Mouse (Mus musculus) heart, postnatal 10 days (tissue): Measurements from ENCODE around the gene Ensa. TPM values are rescaled to one million over a fixed set of nuclear protein-coding genes. Genes with fewer than 3 reads are reported as not detected.
A peak's percentile ranks its signal among the peaks of the same experiment; 100 is the strongest.

Experiments used
- DNase-seq, 2 experiments: peaks; one replicate each; pipeline ENCODE4 v3.0.0; 2021
- intact Hi-C: fragments of 180-260 bp; cut with DNase I; formaldehyde crosslinking; loops from one replicate; pipeline ENCODE4 v1.15.1; 2025
- total RNA-seq, 2 experiments: library from RNA; stranded (reverse); gene quantifications; 2 replicates each; pipeline ENCODE4 v1.2.3; 2021

Ensa gene
- total RNA-seq, 2 experiments from 2014 or later: 61.4 to 63.6 TPM

DNA sequence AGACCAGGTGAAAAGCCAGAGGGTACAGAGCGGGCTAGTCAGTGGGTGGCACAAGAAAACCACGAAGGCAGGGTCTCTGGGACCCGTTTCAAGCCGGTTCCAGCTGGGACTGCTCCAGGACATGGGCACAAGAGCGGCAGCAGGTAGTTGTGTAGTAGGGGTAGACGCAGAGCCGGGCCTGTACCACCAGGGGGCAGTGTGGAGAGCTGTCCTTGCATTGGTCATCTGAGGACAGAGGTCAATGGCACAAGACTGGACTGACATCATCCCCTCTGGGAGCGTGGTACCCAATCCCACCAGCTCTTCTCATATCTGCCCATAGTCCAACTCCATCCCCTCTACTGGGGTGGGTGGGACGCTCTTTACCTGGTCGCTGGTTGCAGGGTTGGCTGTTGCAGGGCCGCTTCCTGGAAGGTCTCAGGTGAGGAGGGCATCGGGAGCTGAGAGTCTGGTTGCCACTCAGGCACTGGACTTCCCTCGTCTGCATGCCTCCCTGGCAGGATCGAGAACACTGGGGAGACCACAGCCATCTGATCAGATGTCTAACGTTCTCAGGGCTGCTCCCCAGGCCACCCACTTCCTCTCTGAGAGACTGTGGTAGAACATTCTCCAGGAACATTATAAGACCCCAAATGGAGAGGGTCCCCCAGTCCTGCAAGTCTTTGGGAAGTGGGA is 52.1 kb downstream of the Ensa start:
- DNase-seq: peak; percentile 90 to 94
- intact Hi-C loops: loop anchor here (1.0 to 5.0 kb wide), 2 partner anchors 44 to 95 kb away; no protein-coding TSS in a partner anchor

DNA sequence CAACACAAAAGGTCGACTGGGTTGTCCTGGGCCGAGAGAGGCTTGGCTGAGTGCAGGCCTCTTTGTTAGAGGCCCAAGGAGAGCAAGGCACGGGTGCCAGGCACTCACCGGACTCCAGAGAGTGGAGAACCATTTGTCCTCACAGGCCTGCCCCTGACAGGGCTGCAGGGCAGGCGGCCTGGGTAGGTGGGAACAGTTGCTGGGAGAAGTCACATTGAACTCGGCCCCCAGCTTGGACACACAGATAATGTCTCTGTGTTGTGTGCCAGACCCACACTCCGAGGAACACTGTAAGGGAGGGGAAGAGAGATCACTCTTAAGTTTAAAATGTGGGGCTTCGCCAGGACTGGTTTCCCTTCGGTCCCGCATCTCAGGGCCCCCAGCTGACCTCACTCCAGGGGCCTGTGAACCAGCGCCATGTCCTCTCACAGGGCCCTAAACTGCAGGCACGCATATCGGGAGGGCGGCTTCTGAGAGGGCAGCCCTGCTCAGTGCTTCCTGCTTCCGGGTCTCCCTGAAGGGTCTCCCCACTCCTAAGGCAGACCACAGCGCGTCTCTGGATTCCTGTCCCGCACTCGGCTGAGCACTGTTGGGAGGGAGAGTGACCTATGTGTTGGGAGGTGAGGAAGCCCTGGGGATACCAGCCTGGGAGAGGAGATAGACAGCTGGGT is 52.8 kb downstream of the Ensa start:
- DNase-seq: no peak
- intact Hi-C loops: loop anchor here (5.0 kb wide), 1 partner anchor 95 kb away; no protein-coding TSS in a partner anchor

DNA sequence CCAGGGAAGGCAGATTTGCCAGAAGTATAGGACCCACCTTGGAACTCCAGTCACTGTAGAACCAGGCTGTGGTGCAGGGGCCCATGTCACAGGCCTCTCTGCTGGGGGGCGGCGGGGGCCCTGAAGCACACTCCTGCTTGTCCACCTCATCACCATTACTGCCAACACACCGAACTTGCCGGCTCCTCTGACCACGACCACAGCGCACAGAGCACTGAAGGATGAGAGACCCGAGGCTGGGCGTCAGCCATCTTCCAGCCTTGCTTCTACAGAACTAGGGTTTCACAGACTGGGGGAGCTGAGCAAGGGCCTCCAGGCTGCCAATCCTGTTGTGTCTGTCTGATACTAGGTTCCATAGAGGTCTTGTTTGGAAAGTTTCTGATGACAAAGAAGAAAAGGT is 54.8 kb downstream of the Ensa start:
- no peak for DNase-seq
- intact Hi-C loops: loop anchor here (5.0 kb wide), 1 partner anchor 93 kb away; no protein-coding TSS in a partner anchor

DNA sequence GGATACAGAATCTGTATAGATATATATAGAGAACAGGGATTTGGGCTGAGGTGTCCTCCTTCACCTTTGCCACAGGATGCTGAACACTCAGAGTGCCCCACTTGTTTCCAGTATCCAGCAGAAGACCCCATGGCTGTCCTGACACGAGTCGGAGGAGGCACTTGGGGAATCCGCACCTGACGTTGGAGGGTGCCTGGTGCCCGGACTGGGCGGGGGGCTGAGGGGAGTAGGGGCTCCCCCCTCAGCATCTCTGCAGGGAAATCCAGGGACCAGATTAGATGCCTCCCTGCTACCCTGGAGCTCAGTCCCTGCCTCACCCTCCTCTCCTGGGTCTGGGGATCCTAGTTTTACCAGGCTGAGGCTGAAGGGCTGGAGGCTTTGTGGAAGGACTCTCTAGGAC is 55.9 kb downstream of the Ensa start:
- intact Hi-C loops: no loop called here
- no peak for DNase-seq

DNA sequence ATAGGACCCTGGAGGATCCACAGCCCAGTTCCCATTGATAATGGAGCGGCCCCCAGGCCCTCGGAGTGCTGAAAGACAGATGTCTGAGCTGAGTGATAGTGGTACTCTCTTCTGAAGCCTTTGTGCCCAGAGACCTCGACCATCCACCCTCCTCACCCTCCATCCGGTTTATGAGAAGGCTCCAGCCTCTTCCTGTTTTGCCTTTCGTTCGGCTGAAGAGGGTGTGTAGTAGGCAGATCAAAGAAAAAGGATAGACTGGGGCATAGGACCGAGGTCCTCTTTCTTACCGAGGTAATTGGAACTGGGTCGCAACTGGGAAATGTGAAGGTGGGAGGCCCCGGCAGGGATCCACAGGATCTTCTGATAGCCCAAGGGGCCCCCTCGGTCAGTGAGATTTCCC is 56.6 kb downstream of the Ensa start:
- intact Hi-C loops: no loop called here
- no peak for DNase-seq

Other genes with a start within 250 kb of the Ensa start
- not detected for gene 4930558C23Rik, start 222.2 kb upstream of the Ensa start, total RNA-seq
- 10 to 100 TPM; 53.0 to 56.1 TPM for gene Arnt, start 190.6 kb upstream of the Ensa start, total RNA-seq
- 10 to 100 TPM; 17.5 to 17.9 TPM for gene Ctsk, start 125.7 kb upstream of the Ensa start, total RNA-seq
- gene Ctss, start 98.2 kb upstream of the Ensa start, total RNA-seq: 1 to 10 TPM; 8.1 to 9.0 TPM
- not detected for gene Hormad1, start 65.3 kb upstream of the Ensa start, total RNA-seq
- gene Golph3l, start 36.1 kb upstream of the Ensa start, total RNA-seq: 10 to 100 TPM; 20.1 to 23.0 TPM
- 100 to 1,000 TPM; 147 to 161 TPM for gene Mcl1, start 33.8 kb downstream of the Ensa start, total RNA-seq
- 10 to 100 TPM; 32.2 to 37.4 TPM for gene Adamtsl4, start 62.9 kb downstream of the Ensa start, total RNA-seq
- gene Ecm1, start 114.6 kb downstream of the Ensa start, total RNA-seq: 10 to 100 TPM; 49.2 to 59.2 TPM
- gene Tars2, start 135.2 kb downstream of the Ensa start, total RNA-seq: 10 to 100 TPM; 33.5 to 39.6 TPM
- 10 to 100 TPM; 51.4 to 53.4 TPM for gene Rprd2, start 193.9 kb downstream of the Ensa start, total RNA-seq
- 10 to 100 TPM; 22.7 to 23.4 TPM for gene Prpf3, start 230.9 kb downstream of the Ensa start, total RNA-seq
- gene Mrps21, start 246.5 kb downstream of the Ensa start, total RNA-seq: 100 to 1,000 TPM; 269 to 279 TPM